Mouse (Mus musculus) limb, embryonic 10.5 days (tissue): Measurements from ENCODE around the gene Sdsl. TPM values are rescaled to one million over a fixed set of nuclear protein-coding genes. Genes with fewer than 3 reads are reported as not detected.

Source experiments
- polyA plus RNA-seq: library from polyadenylated mRNA; unstranded; fragments of >200 nt; fragmentation: Nextera tagmentation; extraction: Ambion mirVana; gene quantifications from 2 replicates; pipeline ENCODE4 v1.2.1, GENCODE M21; 2016

The Sdsl gene
- polyA plus RNA-seq, 1 experiment from 2014 or later, result 5.6 TPM

Other genes with a start within 250 kb of the Sdsl start
- gene Lhx5, start 41.1 kb downstream of the Sdsl start, polyA plus RNA-seq, result not detected in 2 replicates
- gene Sds, start 3.7 kb upstream of the Sdsl start, polyA plus RNA-seq, result not detected in 2 replicates
- 41.3 and 43.1 TPM in 2 replicates for gene Plbd2, start 30.8 kb upstream of the Sdsl start, polyA plus RNA-seq
- 3.7 and 4.4 TPM in 2 replicates for gene Slc8b1, start 38.4 kb upstream of the Sdsl start, polyA plus RNA-seq
- 12.3 and 13.2 TPM in 2 replicates for gene Tpcn1, start 115.9 kb upstream of the Sdsl start, polyA plus RNA-seq
- gene Iqcd, start 116.2 kb upstream of the Sdsl start, polyA plus RNA-seq, result 0.30 and 0.41 TPM in 2 replicates
- gene Rita1, start 139.8 kb upstream of the Sdsl start, polyA plus RNA-seq, result 17.5 and 19.5 TPM in 2 replicates
- 58.1 and 62.6 TPM in 2 replicates for gene Ddx54, start 139.9 kb upstream of the Sdsl start, polyA plus RNA-seq
- not detected in 2 replicates for gene Cfap73, start 161.4 kb upstream of the Sdsl start, polyA plus RNA-seq
- 0.13 and 0.36 TPM in 2 replicates for gene Rasal1, start 176.0 kb upstream of the Sdsl start, polyA plus RNA-seq
- gene Dtx1, start 239.1 kb upstream of the Sdsl start, polyA plus RNA-seq, result 0.84 and 1.7 TPM in 2 replicates